Mouse (Mus musculus) embryo, embryonic 9.5 days (tissue): Measurements from ENCODE around the gene Pld4.
"Not testable (repeated sequence)": the region's sequence is repeated elsewhere in the genome, so short reads cannot be mapped to it uniquely, and the experiment has no call there.

Experiments used
- DNase-seq: peaks from one replicate; pipeline ENCODE4 v3.0.0-alpha.2; 2017; ENCODE audit errors: extremely low spot score

The Pld4 gene

GRCm38 (mm10) chr12:112801864-112802846 is 41.7 kb downstream of the Pld4 start, which contains the start of gene Ahnak2:
TSS of gene Ahnak2 (minus strand) at chr12:112802657.
- DNase-seq, result peak; percentile 85

- no peak for DNase-seq
These were observed 42.5 kb downstream of the Pld4 start for GRCm38 (mm10) chr12:112802917-112803316.

DNA sequence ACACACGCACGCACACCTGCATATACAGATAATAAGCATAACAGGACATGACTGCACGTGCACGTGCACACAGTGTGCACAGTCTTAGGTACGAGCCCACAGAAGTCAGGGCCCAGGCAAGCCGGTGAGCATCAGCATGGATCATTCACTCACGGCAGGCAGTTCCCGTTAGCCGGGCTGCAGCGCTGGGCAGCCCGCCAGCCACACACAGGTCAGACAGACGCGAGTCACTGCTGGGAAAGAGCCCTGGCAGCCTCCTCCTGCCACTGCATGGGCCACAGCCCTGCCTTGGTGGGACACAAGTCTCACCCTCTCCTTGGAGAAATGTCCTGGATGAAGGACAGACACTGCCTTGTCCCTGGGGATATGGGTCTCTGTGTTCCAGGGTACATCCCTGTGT is 43.6 kb downstream of the Pld4 start:
- no peak for DNase-seq

DNA sequence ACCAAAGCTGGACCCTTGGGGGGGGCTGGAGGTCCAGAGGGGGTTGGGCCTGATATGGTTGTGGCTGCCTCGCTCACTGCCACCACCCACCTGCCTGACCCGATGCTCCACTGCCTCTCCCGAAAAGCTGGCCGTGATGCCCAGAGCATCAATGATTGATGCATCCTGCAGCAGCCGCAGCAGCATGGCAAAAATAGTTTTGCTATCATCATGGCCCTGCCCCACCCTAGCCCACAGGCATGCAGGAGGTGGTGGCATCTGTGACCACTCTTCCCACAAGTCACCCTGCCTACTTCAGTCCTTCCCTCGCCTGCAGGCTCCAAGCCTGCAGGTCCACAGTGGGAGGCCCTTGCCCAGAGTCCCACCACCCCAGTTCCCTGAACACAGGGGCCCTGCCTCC is 45.6 kb downstream of the Pld4 start:
- DNase-seq, result no peak

DNA sequence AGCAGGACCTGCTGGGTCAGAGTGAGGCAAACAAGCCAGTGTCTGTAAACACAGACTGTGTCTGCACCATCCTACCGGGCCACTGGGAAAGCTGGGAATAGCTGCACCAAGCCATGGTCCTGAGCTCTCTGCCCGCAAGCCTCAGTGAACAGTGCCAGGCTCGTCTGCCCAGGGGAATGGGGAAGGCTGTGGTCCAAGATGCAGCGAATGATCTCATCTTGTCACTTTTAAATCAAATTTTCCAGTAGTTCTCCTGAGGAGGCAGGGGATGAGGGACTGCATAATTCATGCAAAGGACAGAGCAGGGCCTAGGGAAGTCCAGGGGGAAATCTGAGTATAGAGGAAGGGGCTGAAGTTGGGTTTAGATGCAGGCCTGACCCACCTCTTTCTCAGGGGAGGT is 47.3 kb downstream of the Pld4 start:
- no peak for DNase-seq

DNA sequence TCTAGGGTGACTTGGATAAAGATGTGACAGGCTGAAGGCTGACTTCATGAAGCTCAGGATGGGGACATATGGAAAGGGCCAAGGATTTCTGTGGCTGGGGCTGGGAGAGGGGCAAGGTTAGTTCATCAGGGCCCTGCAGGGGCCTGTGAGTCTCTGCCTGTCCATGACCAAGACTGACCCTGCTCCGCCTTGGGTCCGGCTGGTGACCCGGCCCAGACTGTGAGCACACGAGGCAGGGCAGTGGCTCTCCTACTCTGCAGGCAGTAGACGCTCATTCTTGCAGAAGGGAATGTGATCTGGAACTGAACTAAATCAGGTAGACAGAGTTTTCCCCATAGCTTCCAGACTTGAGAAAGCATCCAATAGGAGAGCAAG is 47.7 kb downstream of the Pld4 start:
- no peak for DNase-seq

DNA sequence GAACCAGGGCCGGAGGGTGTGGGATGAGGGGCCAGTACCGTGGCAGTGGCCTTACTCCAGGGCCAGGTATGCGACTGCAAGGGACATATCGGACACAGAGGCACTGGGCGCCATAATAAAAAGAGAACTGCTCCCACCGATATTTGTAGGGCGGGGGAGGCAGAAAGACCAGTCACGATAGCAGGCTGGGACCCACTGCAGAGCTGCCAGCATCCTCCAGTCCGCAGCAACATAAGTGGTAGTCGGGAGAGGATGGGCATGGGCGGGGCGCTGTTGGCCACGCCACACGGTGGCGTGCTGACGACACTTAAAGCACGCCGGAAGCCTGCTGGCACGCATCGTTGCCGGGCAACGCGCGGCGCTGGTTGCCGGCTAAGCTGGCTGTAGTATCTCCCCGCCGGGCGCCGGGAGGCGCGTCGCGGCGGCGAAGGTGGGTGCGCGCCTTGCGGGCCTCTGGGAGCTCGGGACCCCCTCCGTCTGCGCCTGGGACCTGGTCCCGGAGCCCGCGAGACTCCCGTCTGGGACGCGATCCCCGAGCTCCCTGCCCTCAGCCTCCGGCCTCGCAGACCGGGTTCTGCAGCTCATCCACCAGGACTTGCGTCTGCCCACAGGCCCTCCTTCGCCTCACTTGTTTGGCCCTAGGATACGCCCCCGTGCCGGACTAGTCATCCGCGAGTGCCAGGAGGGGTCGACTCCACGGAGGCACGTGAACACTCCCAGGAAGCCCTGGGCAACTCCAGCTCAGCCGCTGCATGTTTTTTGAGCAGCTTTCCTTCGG is 48.3 kb downstream of the Pld4 start, which contains the start of gene Clba1:
Clba1 (plus strand) TSS at position 351 of the 778 bp plus-strand sequence.
- peak; percentile 88 for DNase-seq

DNA sequence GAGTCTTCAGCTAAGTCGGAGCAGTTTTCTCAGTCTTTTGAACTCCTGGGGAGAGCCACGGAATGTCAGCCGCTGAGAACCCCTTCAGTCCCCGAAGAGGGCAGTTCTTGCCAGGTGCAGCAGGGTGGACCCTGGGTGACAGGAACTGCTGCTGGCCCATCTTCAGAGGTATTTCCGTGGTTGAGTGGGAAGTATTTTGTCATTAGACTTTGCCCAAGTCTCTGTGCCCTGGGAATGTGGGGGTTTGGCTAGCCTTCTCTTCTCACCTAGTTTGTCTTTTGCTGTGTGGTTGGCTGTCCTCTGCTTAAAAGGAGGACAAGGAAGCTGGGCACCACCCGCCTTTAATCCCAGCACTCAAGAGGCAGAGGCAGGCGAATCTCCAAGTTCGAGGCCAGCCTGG is 49.2 kb downstream of the Pld4 start:
- DNase-seq, result no peak

- no peak for DNase-seq
These were observed 49.8 kb downstream of the Pld4 start for GRCm38 (mm10) chr12:112810092-112810885.

DNA sequence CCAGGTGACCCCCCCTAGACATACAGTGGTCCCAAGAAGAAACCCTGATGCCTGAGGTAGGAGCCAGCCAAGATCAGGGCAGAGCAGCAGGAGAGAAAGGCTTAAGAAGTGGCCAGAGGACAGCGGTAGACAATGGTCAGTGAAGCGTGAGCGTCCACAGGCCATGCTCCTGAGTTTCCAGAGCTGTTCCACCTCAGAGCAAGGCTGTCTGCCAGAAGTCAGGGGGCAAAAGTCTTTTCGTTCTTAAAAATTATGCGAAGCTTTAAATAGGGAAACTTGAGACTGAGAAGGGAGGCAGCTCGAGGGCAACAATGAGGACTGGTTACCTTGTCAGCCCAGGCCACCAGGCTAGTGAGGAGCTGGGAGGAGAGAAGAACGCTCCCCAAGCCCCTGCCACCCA is 52.9 kb downstream of the Pld4 start:
- DNase-seq, result no peak

DNA sequence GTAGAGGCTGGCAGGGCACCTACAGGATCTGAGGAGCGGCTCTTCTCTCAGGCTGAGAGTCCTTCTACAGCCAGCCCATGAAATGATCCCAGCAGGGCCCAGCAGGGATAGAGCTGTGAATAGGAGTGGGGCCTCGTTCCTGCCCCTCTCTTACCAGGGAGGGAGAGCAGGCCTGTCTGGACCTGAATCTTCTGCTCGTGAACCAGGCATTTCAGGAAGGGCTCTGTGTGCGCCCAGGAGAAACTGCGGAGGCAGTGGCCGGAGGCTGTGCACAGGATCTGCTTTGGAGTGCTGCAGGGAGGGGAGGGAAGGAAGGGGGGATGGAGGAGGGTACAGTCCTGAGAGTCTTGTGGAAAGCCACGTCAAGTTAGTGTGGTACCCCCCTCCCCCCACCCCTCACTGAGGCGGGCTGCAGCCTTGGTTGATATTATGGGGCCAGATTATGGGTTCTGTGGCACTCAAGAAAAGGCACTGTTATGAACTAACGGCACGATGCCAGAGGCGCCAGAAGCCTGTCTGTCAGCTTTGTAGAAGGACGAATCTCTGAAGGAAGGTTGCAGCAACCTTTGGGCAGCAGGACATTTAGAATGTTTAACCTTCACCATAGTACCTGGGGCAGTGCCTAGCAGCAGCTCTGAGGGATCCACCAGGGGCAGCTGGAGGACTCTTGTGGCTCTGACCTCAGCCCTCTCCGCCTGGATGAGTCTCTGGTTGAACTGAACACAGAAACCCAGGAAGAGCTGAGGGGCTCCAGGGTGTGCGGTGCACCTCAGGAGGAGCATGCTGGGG is 54.4 kb downstream of the Pld4 start:
- no peak for DNase-seq

- peak; percentile 42 for DNase-seq
These were observed 55.8 kb downstream of the Pld4 start for GRCm38 (mm10) chr12:112816294-112816693.

- DNase-seq, result not testable (repeated sequence)
These were observed 56.4 kb downstream of the Pld4 start for GRCm38 (mm10) chr12:112816866-112817265.
